Mouse (Mus musculus) small intestine, adult 10 weeks (tissue): ENCODE results near the gene Rpl35. TPM values are rescaled to one million over a fixed set of nuclear protein-coding genes. Genes with fewer than 3 reads are reported as not detected.

Experiments used
- polyA plus RNA-seq: library from polyadenylated mRNA; stranded (reverse); fragments of 350-450 nt; fragmentation: Illumina TruSeq; extraction: RNeasy Lipid Tissue Mini Kit (QIAGEN cat#74804); gene quantifications from one replicate; pipeline ENCODE4 v1.2.3, GENCODE M21; 2014; ENCODE audit warnings: low replicate concordance

Rpl35 gene
- polyA plus RNA-seq, result 44.9 TPM

GRCm38 (mm10) chr2:39005574-39006079 lies at the start of gene Rpl35:
Gene Rpl35, minus strand, starts transcription at chr2:39005624.

DNA sequence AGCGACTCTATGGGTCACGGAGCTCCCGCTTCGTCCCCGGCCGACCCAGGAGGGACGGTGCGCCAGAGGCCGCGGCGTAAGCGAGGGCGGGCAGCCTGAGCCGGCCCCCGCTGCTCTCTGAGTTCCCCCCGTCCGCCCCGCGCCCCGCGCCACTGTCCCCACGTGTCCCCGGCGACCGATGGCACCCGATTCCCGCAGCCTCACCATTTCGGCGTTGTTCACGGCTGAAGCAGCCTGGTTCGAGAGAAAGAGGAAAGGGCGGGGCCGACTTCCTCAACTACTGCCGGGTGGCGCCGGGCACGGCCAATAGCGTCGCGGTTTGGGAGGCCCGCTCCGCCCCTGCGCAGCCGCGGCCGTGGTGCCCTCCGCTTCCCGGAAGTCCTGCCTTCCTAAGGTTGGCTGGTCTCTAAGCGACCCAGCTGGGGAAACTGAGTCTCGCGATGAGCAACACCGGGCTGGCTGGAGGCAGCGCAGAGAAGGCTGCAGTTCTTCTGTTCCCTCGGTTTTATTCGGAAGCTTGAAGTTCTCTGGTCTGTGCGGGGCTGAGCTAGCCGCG lies 466 bp downstream of the Rpl35 start, which contains the start of gene Arpc5l:
Gene Arpc5l (plus strand): TSS at position 469 of the 556 bp plus-strand sequence.

DNA sequence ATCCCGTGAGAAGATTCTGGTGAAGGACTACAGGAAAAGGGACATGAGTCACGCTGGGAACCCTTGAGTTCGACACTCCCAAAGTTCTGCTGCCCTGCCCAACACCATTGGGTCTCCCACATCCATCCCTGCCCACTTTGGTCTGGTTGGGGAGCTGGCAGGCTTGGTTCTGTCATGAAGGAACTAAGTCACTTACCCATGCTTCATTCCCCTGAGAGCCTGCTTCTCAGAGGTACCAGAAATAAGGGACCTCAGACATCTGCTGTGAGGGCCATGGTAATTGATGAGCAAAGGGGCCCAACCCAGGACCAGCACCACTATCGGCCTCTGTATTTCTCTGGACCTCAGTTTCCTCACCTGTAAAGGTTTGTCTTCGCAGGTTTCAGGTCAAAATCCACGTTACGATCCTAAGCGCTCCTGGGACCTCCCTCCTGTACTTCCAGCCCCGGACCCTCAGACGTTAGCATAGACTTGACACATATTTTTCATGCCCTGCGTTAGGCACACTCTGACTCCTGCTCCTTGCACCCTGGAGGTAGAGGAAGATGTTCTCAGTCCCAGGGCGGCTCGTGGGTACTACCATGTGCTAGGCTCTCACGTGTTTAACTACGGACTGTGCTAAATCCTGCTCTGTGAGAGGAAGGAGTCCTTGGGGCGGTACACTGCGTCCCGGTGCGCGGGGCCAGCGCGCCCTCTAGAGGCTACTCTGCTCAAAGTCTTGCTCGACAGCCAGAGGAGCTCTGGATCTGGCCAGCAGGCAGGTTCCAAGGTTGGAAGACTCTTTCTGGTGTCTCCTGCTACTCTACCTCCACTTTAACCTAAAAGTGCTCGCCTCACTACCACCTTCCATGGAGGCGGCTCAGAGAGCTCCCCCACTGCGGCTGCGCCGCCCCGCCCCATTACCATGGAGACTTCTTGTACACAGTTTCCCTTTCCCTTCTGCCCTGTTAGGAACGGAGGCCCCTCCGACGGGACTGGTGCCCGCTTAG lies 7.7 kb downstream of the Rpl35 start, which contains the start of gene Wdr38:
Gene Wdr38 (plus strand): TSS at position 91 of the 989 bp plus-strand sequence.

Other genes starting within 250 kb of the Rpl35 start
- 16.0 TPM for gene Nr6a1, start 77.9 kb downstream of the Rpl35 start, polyA plus RNA-seq
- gene Olfml2a, start 73.6 kb downstream of the Rpl35 start, polyA plus RNA-seq, result 2.3 TPM
- 0.19 TPM for gene Wdr38, start 8.1 kb downstream of the Rpl35 start, polyA plus RNA-seq
- 142 TPM for gene Arpc5l, start 276 bp downstream of the Rpl35 start, polyA plus RNA-seq
- gene Golga1, start 59.9 kb upstream of the Rpl35 start, polyA plus RNA-seq, result 98.9 TPM
- gene Scai, start 185.1 kb upstream of the Rpl35 start, polyA plus RNA-seq, result 14.4 TPM
- 165 TPM for gene Ppp6c, start 220.8 kb upstream of the Rpl35 start, polyA plus RNA-seq